Mouse (Mus musculus) lung, embryonic 16.5 days (tissue): ENCODE data around the gene Snx22. TPM values are rescaled to one million over a fixed set of nuclear protein-coding genes. Genes with fewer than 3 reads are reported as not detected.

Experiments
- ATAC-seq: fragments of 200-750 bp; cut with Nextera tagmentation; 2 replicates; pipeline ENCODE4 v1.8.0; 2017; ENCODE audit warnings: low read depth, mild to moderate bottlenecking, moderate library complexity
- H3K27ac ChIP-seq: fragments of 300-500 bp; sonication (generic); 2 replicates; pipeline ENCODE4 v1.5.1; 2014; ENCODE audit warnings: mild to moderate bottlenecking, control low read depth, low read length
- H3K27me3 ChIP-seq: fragments of 300-500 bp; sonication (generic); 2 replicates; pipeline ENCODE4 v1.6.1; 2014; ENCODE audit warnings: low read depth, low read length, mixed read lengths; ENCODE audit not compliant: control insufficient read depth, insufficient read depth
- H3K36me3 ChIP-seq: fragments of 300-500 bp; sonication (generic); 2 replicates; pipeline ENCODE4 v1.6.1; 2014; ENCODE audit warnings: low read length; ENCODE audit not compliant: control insufficient read depth, insufficient read depth
- H3K4me1 ChIP-seq: fragments of 300-500 bp; sonication (generic); replicated peaks from 2 replicates; pipeline ENCODE4 v1.6.1; 2014; ENCODE audit warnings: low read length, mixed read lengths; ENCODE audit not compliant: control insufficient read depth, insufficient read depth
- H3K4me2 ChIP-seq: fragments of 300-500 bp; sonication (generic); 2 replicates; pipeline ENCODE4 v1.6.1; 2014; ENCODE audit warnings: low read depth, low read length, control low read depth
- H3K4me3 ChIP-seq: fragments of 300-500 bp; sonication (generic); 2 replicates; pipeline ENCODE4 v1.5.1; 2014; ENCODE audit warnings: mild to moderate bottlenecking, low read length, control low read depth
- H3K9ac ChIP-seq: fragments of 300-500 bp; sonication (generic); 2 replicates; pipeline ENCODE4 v1.6.1; 2014; ENCODE audit warnings: low read length, control low read depth
- H3K9me3 ChIP-seq: fragments of 300-500 bp; sonication (generic); 2 replicates; pipeline ENCODE4 v1.6.1; 2016; ENCODE audit warnings: low read length; ENCODE audit not compliant: control insufficient read depth
- WGBS: fragments of 180-500 bp; shearing (Covaris S2); extraction: QIAGEN DNeasy Blood & Tissue Kit; methylation state at CpG from one replicate; pipeline ENCODE4 v1.1.7; 2014; 5-methylcytosine and 5-hydroxymethylcytosine counted together
- polyA plus RNA-seq: library from polyadenylated mRNA; unstranded; fragments of >200 nt; fragmentation: Nextera tagmentation; extraction: Ambion mirVana; gene quantifications from 2 replicates; pipeline ENCODE4 v1.2.1, GENCODE M21; 2015

The Snx22 gene
- polyA plus RNA-seq, 1 experiment from 2014 or later, result 8.6 TPM

GRCm38 (mm10) chr9:66080804-66081459 lies 11.4 kb upstream of the Snx22 start:
- H3K27me3 ChIP-seq, result no peaks in the 10 kb centered on the region
- no peak overlapping the region for H3K9ac ChIP-seq
- no peaks in the 10 kb centered on the region for H3K9me3 ChIP-seq
- no peak overlapping the region for H3K4me2 ChIP-seq
- no peaks in the 10 kb centered on the region for H3K36me3 ChIP-seq
- H3K4me3 ChIP-seq, result no peak overlapping the region
- 47% methylated on average over 3 of the region's 3 CpGs for WGBS
- peak; percentile 82 for ATAC-seq
- H3K27ac ChIP-seq, result peak overlapping the region; percentile 91
- peaks cover 11% of the 10 kb centered on the region for H3K4me1 ChIP-seq

- 5% methylated on average over 14 of the region's 14 CpGs for WGBS
- Histone ChIP-seq H3K4me2 (peak overlapping the region; percentile 21), H3K27ac (peak overlapping the region; percentile 83), H3K36me3 (no peaks in the 10 kb centered on the region), H3K9me3 (no peaks in the 10 kb centered on the region), H3K27me3 (no peaks in the 10 kb centered on the region), H3K9ac (peak overlapping the region; percentile 24; the same call in 1 of the 2 replicates), H3K4me3 (no peak overlapping the region), H3K4me1 (peaks cover 11% of the 10 kb centered on the region)
- peak; percentile 60; the same call in 1 of the 2 replicates for ATAC-seq
Measured at GRCm38 (mm10) chr9:66078493-66078892, 9.0 kb upstream of the Snx22 start.

- Histone ChIP-seq H3K27me3 (no peaks in the 10 kb centered on the region), H3K36me3 (no peaks in the 10 kb centered on the region), H3K4me1 (peaks cover 11% of the 10 kb centered on the region), H3K4me2 (peak overlapping the region; percentile 21), H3K9ac (no peak overlapping the region), H3K27ac (peak overlapping the region; percentile 83), H3K4me3 (no peak overlapping the region), H3K9me3 (no peaks in the 10 kb centered on the region)
- ATAC-seq, result no peak
- WGBS, result 51% methylated on average over 3 of the region's 3 CpGs
Measured at GRCm38 (mm10) chr9:66078072-66078471, 8.6 kb upstream of the Snx22 start.

GRCm38 (mm10) chr9:66072754-66073153 lies 3.2 kb upstream of the Snx22 start:
- Histone ChIP-seq H3K36me3 (no peaks in the 10 kb centered on the region), H3K4me2 (no peak overlapping the region), H3K4me3 (no peak overlapping the region), H3K4me1 (peaks cover 9% of the 10 kb centered on the region), H3K9me3 (no peaks in the 10 kb centered on the region), H3K9ac (no peak overlapping the region), H3K27me3 (peaks cover 4% of the 10 kb centered on the region; the same call in 1 of the 2 replicates), H3K27ac (no peak overlapping the region)
- 82% methylated on average over 7 of the region's 7 CpGs for WGBS
- ATAC-seq, result no peak

GRCm38 (mm10) chr9:66070151-66070550 lies 632 bp upstream of the Snx22 start:
- ATAC-seq, result no peak
- Histone ChIP-seq H3K9ac (no peak overlapping the region), H3K36me3 (peaks cover 18% of the 10 kb centered on the region), H3K27me3 (peaks cover 4% of the 10 kb centered on the region; the same call in 1 of the 2 replicates), H3K27ac (no peak overlapping the region), H3K4me1 (peaks cover 9% of the 10 kb centered on the region), H3K9me3 (no peaks in the 10 kb centered on the region), H3K4me2 (no peak overlapping the region), H3K4me3 (no peak overlapping the region)
- 82% methylated on average over 5 of the region's 5 CpGs for WGBS

GRCm38 (mm10) chr9:66068971-66069391 lies 538 bp downstream of the Snx22 start:
- Histone ChIP-seq H3K27me3 (peaks cover 4% of the 10 kb centered on the region; the same call in 1 of the 2 replicates), H3K4me1 (peaks cover 9% of the 10 kb centered on the region), H3K9ac (peak overlapping the region; percentile 60), H3K36me3 (peaks cover 26% of the 10 kb centered on the region), H3K9me3 (no peaks in the 10 kb centered on the region), H3K4me2 (peak overlapping the region; percentile 88), H3K27ac (no peak overlapping the region), H3K4me3 (peak overlapping the region; percentile 58)
- under 1% methylated on average over 30 of the region's 30 CpGs for WGBS
- ATAC-seq, result peak; percentile 43; the same call in 1 of the 2 replicates

GRCm38 (mm10) chr9:66068056-66068455 lies 1.5 kb downstream of the Snx22 start:
- Histone ChIP-seq H3K9ac (no peak overlapping the region), H3K36me3 (peaks cover 33% of the 10 kb centered on the region), H3K27me3 (peaks cover 4% of the 10 kb centered on the region; the same call in 1 of the 2 replicates), H3K4me2 (no peak overlapping the region), H3K4me3 (no peak overlapping the region; the same call in 1 of the 2 replicates), H3K27ac (no peak overlapping the region), H3K9me3 (no peaks in the 10 kb centered on the region), H3K4me1 (peaks cover 9% of the 10 kb centered on the region)
- no peak for ATAC-seq
- 62% methylated on average over 4 of the region's 4 CpGs for WGBS

GRCm38 (mm10) chr9:66067542-66067941 lies 2.0 kb downstream of the Snx22 start:
- no peak overlapping the region for H3K4me2 ChIP-seq
- no peak overlapping the region for H3K9ac ChIP-seq
- peaks cover 9% of the 10 kb centered on the region for H3K4me1 ChIP-seq
- peaks cover 4% of the 10 kb centered on the region; the same call in 1 of the 2 replicates for H3K27me3 ChIP-seq
- H3K9me3 ChIP-seq, result no peaks in the 10 kb centered on the region
- no peak for ATAC-seq
- H3K36me3 ChIP-seq, result peaks cover 38% of the 10 kb centered on the region
- H3K4me3 ChIP-seq, result no peak overlapping the region
- no peak overlapping the region for H3K27ac ChIP-seq
- WGBS, result 24% methylated on average over 5 of the region's 5 CpGs

- Histone ChIP-seq H3K9me3 (no peaks in the 10 kb centered on the region), H3K36me3 (peaks cover 42% of the 10 kb centered on the region), H3K9ac (no peak overlapping the region), H3K27ac (no peak overlapping the region), H3K4me1 (peaks cover 9% of the 10 kb centered on the region), H3K27me3 (peaks cover 4% of the 10 kb centered on the region; the same call in 1 of the 2 replicates), H3K4me2 (no peak overlapping the region), H3K4me3 (no peak overlapping the region)
- WGBS, result 78% methylated on average over 3 of the region's 3 CpGs
- no peak for ATAC-seq
Measured at GRCm38 (mm10) chr9:66066791-66067190, 2.7 kb downstream of the Snx22 start.
